Mouse (Mus musculus) spleen, embryonic (tissue): ENCODE data around the gene Vmn1r9.
"Not testable (repeated sequence)": the region's sequence is repeated elsewhere in the genome, so short reads cannot be mapped to it uniquely, and the experiment has no call there.

Experiments used
- CTCF ChIA-PET: fragments of 350-600 bp; sonication (Branson Sonifier 250); formaldehyde crosslinking; loops from one replicate; lab custom pipeline; 2022; lab: Charles Lee

Vmn1r9 gene

GRCm38 (mm10) chr6:57066487-57066886 lies at the start of gene Vmn1r9:
TSS of gene Vmn1r9 (plus strand) at chr6:57066787.
- CTCF ChIA-PET: no interaction called here

GRCm38 (mm10) chr6:57025224-57025623 lies 41.4 kb upstream of the Vmn1r9 start, which contains the start of gene Vmn1r7:
TSS of gene Vmn1r7 (minus strand) at chr6:57025324.
- CTCF ChIA-PET: not testable (repeated sequence)

- CTCF ChIA-PET: no interaction called here
Observed at GRCm38 (mm10) chr6:57031984-57032383, 34.6 kb upstream of the Vmn1r9 start, which contains the start of gene Vmn1r8. TSS of gene Vmn1r8 (plus strand) at chr6:57032284.

DNA sequence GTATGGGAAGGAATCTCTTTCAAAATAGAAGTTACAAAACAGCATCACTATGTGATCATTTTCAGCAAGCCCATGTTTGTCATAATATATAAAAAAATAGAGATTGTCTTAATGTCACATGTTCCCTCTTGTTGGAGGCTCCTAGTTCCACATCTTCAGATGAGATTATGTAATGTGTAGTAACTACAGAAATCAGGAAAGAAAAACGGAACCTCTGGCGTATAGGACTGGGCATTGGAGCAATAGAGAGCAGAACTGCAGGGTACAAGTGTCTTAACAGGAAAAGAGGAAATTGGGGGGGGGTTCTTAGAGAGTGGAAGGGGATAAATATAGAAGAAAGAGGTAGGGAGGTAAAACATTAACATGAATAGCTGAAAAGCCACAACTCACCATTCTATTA lies 31.9 kb upstream of the Vmn1r9 start:
- CTCF ChIA-PET: no interaction called here

DNA sequence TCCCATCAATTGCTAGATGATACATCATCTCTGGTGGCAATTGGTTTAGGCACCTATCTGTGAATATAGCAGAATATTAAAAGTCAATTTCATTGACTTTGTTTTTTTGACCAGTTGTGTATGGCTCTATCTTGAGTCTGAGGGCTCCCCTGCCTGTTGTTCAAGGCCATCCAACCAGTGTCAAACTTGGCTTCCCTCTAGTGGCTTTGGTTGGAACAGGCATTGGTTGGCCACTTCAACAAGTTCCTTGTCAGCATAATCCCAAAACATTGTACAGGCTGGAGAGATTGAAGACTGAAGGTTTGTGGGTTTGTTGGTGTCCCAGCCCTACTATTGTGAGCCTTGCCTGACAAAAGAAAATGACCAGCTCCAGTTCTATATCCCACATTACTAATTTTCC lies 2.9 kb upstream of the Vmn1r9 start:
- CTCF ChIA-PET: no interaction called here

DNA sequence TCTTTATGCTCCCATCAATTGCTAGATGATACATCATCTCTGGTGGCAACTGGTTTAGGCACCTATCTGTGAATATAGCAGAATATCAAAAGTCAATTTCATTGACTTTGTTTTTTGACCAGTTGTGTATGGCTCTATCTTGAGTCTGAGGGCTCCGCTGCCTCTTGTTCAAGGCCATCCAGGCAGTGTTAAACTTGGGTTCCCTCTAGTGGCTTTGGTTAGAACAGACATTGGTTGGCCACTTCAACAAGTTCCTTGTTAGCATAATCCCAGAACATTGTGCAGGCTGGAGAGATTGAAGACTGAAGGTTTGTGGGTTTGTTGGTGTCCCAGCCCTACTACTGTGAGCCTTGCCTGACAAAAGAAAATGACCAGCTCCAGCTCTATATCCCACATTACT lies 39.8 kb downstream of the Vmn1r9 start:
- CTCF ChIA-PET: no interaction called here

GRCm38 (mm10) chr6:57109154-57109553 lies 42.6 kb downstream of the Vmn1r9 start, which contains the start of gene Vmn1r10:
TSS of gene Vmn1r10 (plus strand) at chr6:57109454.
- CTCF ChIA-PET: no interaction called here
